Mouse (Mus musculus) layer of hippocampus, postnatal 25 days (tissue): Measurements from ENCODE around the gene 2010005H15Rik. TPM values are rescaled to one million over a fixed set of nuclear protein-coding genes. Genes with fewer than 3 reads are reported as not detected.
"Not testable (repeated sequence)": the region's sequence is repeated elsewhere in the genome, so short reads cannot be mapped to it uniquely, and the experiment has no call there.

ENCODE experiments used
- DNase-seq, 2 experiments: peaks; one replicate each; pipeline ENCODE4 v3.0.0; 2022; ENCODE audit warnings: mixed read lengths in 2 of 2, low spot score in 1 of 2; ENCODE audit errors: extremely low spot score in 1 of 2
- total RNA-seq, 2 experiments: library from RNA; stranded (reverse); gene quantifications; 2 replicates each; pipeline ENCODE4 v1.2.3; 2021

2010005H15Rik gene
- total RNA-seq = not detected

DNA sequence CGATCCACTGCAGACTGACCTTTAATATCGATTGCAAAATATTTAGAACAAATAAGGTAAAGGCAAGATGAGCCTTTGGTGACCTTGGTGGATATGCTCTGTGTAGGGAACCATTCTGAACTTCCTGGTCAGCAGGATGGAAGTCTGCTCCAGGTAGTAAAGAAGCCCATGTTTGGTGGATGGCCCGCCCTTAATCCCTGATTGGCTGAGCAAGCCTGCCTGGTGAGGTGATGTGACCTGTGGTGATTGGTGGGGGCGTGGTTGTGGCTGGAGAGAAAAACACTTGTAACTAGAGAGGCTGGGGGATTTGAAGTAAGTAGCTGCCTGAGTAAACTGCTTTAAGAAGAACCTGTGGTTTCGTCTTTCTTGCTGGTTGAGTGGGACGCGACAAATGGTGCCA, at the start of gene 2010005H15Rik:
Gene 2010005H15Rik (plus strand): TSS at position 301 of the 400 bp plus-strand sequence.
- DNase-seq = not testable (repeated sequence)

DNA sequence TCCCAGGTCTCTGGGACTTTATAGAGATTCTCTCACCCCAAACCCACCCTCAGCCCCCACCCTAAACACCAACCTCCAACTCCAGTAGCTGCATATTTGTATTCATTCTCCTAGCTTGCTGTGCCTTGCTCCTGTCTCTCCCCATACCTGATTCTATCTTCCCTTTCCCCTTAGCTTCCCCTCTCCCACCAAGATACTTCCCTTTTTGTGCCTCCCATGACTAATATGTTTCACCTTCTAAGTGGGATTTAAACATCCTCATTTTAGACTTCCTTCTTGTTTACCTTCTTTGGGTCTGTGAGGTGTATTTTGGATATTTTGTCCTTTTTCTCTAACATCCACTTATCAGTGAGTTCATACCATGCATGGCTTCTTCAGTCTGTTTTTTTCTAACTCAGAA, 45.2 kb upstream of the 2010005H15Rik start:
- DNase-seq = no peak

DNA sequence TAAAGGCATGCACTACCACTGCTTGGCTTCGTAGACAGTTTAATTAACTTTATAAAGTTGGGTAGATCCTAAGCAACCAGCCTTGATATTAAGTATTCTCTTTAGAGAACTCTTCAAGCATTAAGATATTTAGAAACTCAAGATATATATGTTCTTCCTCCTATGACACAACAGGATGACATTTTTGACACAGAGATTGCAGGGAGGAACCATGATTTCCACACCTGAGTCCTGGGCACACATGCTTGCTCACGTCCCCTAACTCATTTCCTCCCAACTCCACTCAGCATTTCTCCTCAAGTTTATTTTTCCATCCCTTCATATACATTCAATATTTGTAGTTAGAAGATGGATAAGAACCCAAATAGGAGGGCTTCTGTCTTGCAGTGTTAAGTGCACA, 41.4 kb upstream of the 2010005H15Rik start:
- DNase-seq = no peak

DNA sequence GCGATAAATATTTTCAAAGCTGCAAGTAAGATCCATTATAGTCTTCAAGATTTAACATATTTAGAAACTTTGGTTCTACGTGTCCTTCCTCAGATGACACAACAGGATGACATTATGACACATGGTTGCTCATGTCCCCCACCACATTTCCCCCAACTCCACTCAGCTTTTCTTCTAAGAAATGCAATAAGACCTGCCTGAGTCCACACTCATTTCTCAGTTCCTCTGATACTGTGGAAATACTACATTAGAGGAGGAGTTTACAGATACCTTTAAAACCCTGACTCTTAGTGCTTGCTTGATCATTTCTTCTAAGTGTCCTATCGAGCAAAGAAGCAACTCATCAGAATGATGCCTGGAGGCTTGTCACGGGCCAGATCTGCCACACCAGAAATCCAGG, 37.4 kb upstream of the 2010005H15Rik start, which contains the start of gene Gm5483:
Gene Gm5483 (plus strand): TSS at position 301 of the 400 bp plus-strand sequence.
- DNase-seq = not testable (repeated sequence)

DNA sequence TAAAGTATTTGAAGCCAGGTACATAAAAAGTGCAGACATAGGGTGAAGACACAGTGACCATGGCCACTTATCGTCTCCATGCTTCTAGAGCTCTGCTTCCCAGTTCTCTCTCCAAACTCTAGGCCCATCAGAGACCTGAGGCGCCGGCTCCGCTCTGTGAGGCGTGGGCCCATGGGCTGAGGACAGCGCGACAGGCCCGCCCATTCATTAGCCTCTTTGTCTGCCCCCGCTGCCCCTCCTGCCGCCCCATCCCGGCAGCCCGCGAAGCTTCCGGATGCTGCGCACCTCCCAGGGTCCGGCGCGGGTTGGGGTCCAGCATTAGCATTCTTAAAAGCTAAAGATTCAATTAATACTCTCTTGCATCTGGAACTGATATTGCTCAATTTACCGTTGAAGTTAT, 22.0 kb upstream of the 2010005H15Rik start:
- DNase-seq = no peak

DNA sequence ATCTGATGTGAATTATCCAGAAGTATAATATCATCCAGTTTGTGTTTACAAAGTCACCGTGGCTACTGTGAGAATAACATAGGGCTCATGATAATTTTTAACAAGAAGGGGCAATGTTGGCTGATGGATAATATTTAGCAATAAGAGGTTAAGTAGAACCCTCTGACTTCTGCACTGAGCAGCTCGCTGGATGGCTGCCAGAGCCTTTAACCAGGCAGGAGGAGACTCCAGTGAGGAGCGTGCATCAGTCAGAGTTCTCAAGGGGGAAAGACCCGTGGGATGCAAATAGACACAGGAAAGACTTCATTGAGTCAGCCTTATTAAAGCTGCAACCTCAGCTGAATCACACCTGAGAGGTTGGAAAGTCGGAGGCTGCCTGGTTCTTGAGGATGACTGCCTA, 17.4 kb upstream of the 2010005H15Rik start:
- DNase-seq = no peak

DNA sequence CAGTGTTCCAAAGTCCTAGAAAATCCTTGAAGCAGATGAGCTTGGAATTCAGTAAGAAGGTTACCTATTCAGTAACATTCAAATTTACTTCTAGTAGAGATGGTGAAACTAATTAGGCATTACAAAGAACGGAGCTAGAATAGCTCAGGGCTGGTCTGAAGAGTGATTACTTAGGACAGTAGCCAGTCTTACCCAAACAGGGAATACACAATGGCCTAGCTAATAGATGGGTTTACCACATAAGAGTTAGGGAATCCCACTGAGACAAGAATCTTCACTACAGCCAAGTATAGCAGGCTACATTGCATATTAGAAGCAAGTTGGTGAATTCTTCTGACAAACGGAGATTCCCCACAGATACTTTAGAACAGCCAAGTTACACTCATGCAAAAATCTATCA, 15.6 kb upstream of the 2010005H15Rik start:
- DNase-seq = not testable (repeated sequence)

DNA sequence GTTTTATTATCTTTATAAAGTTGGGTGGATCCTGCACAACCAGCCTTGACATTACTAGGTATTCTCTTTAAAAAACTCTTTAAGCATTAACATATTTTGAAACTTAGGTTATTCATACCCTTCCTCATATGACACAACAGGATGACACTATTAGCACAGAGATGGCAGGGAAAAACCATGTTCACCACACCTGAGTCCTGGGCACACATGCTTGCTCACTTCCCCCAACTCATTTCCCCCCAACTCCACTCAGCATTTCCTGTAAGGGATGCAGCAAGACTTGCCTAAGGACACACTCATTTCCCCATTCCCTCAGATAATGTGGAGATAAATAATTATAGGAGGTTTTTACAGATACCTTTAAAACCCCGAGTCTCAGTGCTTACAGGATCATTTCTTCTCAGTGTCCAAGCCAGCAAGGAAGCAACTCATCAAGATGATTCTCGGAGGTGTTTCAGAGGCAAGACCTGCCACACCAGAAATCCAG, 11.3 kb upstream of the 2010005H15Rik start, which contains the start of gene Gm5416:
Gene Gm5416 (plus strand): TSS at position 437 of the 487 bp plus-strand sequence.
- no peak for DNase-seq

DNA sequence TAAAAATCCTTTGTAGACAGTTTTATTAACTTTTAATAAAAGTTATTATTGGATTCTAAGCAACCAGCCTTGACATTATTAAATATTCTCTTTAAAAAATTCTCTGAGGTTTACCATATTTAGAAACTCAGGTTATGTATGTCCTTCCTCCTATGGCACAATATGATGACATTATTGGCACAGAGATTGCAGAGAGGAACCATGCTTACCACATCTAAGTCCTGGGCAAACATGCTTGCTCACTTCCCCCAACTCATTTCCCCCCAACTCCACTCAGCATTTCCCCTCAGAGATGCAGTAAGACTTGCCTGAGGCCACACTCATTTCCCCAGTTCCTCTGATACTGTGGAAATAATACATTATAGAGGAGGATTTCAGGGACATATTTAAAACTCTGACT, 39.3 kb downstream of the 2010005H15Rik start:
- DNase-seq = not testable (repeated sequence)

DNA sequence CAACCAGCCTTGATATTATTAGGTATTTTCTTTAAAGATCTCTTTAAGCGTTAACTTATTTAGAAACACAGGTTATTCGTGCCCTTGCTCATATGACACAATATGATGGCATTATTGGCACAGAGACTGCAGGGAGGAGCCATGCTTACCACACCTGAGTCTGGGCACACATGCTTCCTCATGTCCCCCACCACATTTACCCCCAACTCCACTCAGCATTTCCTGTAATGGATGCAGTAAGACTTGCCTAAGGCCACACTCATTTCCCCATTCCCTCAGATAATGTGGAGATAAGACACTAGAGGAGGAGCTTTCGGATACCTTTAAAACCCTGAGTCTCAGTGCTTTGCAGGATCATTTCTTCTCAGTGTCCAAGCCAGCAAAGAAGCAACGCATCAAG, 55.5 kb downstream of the 2010005H15Rik start, which contains the start of gene Stfa1:
Gene Stfa1 (plus strand): TSS at position 156 of the 400 bp plus-strand sequence.
- DNase-seq = not testable (repeated sequence)

DNA sequence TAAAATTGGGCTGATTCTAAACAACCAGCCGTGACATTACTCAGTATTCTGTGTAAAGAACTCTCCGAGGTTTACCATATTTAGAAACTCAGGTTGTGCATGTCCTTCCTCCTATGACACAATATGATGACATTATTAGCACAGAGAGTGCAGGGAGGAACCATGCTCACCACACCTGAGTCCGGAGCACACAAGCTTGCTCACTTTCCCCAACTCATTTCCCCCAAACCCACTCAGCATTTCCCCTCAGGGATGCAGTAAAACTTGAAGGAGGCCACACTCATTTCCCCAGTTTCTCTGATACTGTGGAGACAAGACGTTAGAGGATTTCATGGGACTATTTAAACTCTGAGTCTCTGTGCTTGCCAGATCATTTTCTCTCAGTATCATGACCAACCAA, 67.9 kb downstream of the 2010005H15Rik start:
- no peak for DNase-seq

Other genes with a start within 250 kb of the 2010005H15Rik start
- gene Kpna1, start 242.7 kb upstream of the 2010005H15Rik start, total RNA-seq = 100 to 1,000 TPM; 125 to 138 TPM
- gene Wdr5b, start 180.3 kb upstream of the 2010005H15Rik start, total RNA-seq = 1 to 10 TPM; 5.0 to 5.2 TPM
- 10 to 100 TPM; 83.0 to 93.8 TPM for gene Fam162a, start 149.9 kb upstream of the 2010005H15Rik start, total RNA-seq
- 10 to 100 TPM; 22.6 to 25.0 TPM for gene Ccdc58, start 149.8 kb upstream of the 2010005H15Rik start, total RNA-seq
- gene Csta1, start 90.2 kb upstream of the 2010005H15Rik start, total RNA-seq = not detected
- gene Stfa2l1, start 64.7 kb upstream of the 2010005H15Rik start, total RNA-seq = not detected
- gene Gm5483, start 37.3 kb upstream of the 2010005H15Rik start, total RNA-seq = not detected
- not detected for gene Gm5416, start 11.1 kb upstream of the 2010005H15Rik start, total RNA-seq
- gene Stfa1, start 55.5 kb downstream of the 2010005H15Rik start, total RNA-seq = not detected
- not detected for gene BC117090, start 112.9 kb downstream of the 2010005H15Rik start, total RNA-seq
- gene BC100530, start 146.3 kb downstream of the 2010005H15Rik start, total RNA-seq = not detected
- gene Stfa2, start 187.0 kb downstream of the 2010005H15Rik start, total RNA-seq = not detected
- not detected for gene Stfa3, start 233.9 kb downstream of the 2010005H15Rik start, total RNA-seq